Mouse (Mus musculus): ENCODE measurements around the gene Ahnak2. TPM values are rescaled to one million over a fixed set of nuclear protein-coding genes. Genes with fewer than 3 reads are reported as not detected.

Ahnak2 gene
- polyA plus RNA-seq (2012; rRNA removed) (0.06 and 0.10 TPM in 2 replicates), polyA plus RNA-seq (2014; fragmentation: Nextera tagmentation; extraction: Ambion mirVana) (0.13 and 0.14 TPM in 2 replicates)

- no peak for DNase-seq (ENCODE audit: low read depth in 3 of 3, low spot score in 3 of 3)
These were observed at the start of gene Ahnak2 for GRCm38 (mm10) chr12:112801864-112802846. Ahnak2 (minus strand) TSS chr12:112802657.

DNA sequence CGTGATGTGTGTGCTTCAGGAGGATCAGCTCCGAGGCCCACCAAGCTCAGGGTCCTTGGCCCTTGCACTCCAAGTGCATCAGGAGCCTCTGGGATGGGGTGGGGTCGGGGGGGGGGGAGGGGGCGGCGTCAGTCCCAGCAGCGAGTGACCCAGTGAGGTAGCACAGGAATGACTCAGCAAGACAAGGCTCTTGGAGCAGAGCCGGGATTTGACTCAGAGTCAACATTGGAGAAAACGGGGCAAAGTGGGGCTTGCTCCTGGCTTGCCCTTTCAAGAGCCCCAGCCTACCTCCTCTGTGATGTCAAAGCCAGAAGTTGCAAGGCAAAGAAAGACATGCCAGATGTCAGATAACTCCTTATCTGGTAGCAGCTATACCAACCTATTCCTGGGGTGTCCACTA lies 48.7 kb upstream of the Ahnak2 start:
- no peaks in the 10 kb centered on the region for H3K27me3 ChIP-seq (ENCODE audit: control insufficient read depth, insufficient read depth, low read length)
- no peak overlapping the region for H3K4me2 ChIP-seq (ENCODE audit: low read depth)
- TF ChIP-seq CTCF (IDR thresholded peaks at IDR 0.05; ENCODE audit: low read depth) (no peak), EP300 (IDR thresholded peaks at IDR 0.05; ENCODE audit: low read depth) (no peak)
- no peak overlapping the region for H3K4me3 ChIP-seq (ENCODE audit: insufficient read depth in 1 of 2, low read depth in 2 of 2, low read length in 2 of 2)
- 46% methylated on average over 8 of the region's 8 CpGs for WGBS (ENCODE audit: insufficient replicate concordance)
- no peak overlapping the region for H3K9ac ChIP-seq (replicated peaks)
- no peaks in the 10 kb centered on the region for H3K36me3 ChIP-seq (replicated peaks; ENCODE audit: control insufficient read depth, insufficient read depth, low read depth)
- H3K4me1 ChIP-seq (replicated peaks; ENCODE audit: control insufficient read depth in 2 of 2, insufficient read depth in 2 of 2, low read length in 1 of 2) = no peaks in the 10 kb centered on the region
- no peaks in the 10 kb centered on the region for H3K9me3 ChIP-seq (ENCODE audit: control insufficient read depth, low read length)
- ATAC-seq (ENCODE audit: insufficient read depth) (no peak), DNase-seq (ENCODE audit: low read depth in 3 of 3, low spot score in 3 of 3) (no peak)
- no peak overlapping the region for H3K27ac ChIP-seq

More at GRCm38 (mm10) chr12:112801864-112802846, at the start of gene Ahnak2:
- Histone ChIP-seq H3K27ac (no peak within 1 kb of the TSS), H3K27me3 (ENCODE audit: control insufficient read depth, insufficient read depth, low read length) (peaks cover 27% of the 10 kb centered on the region), H3K9ac (replicated peaks) (no peak within 1 kb of the TSS), H3K4me3 (ENCODE audit: insufficient read depth in 1 of 2, low read depth in 2 of 2, low read length in 2 of 2) (peak within 1 kb of the TSS in 1 of 2 experiments; percentile 44; a peak in 2 of 4 replicates), H3K4me2 (ENCODE audit: low read depth) (peak within 1 kb of the TSS; percentile 65), H3K36me3 (replicated peaks; ENCODE audit: control insufficient read depth, insufficient read depth, low read depth) (no peaks in the 10 kb centered on the region), H3K9me3 (ENCODE audit: control insufficient read depth, low read length) (no peaks in the 10 kb centered on the region), H3K4me1 (replicated peaks; ENCODE audit: control insufficient read depth in 2 of 2, insufficient read depth in 2 of 2, low read length in 1 of 2) (no peaks in the 10 kb centered on the region)
- ATAC-seq (ENCODE audit: insufficient read depth) = no peak
- TF ChIP-seq CTCF (IDR thresholded peaks at IDR 0.05; ENCODE audit: low read depth) (no peak), EP300 (IDR thresholded peaks at IDR 0.05; ENCODE audit: low read depth) (no peak)
- whole genome bisulfite sequencing (ENCODE audit: insufficient replicate concordance) = 3% methylated on average over 56 of the region's 69 CpGs

- H3K9ac ChIP-seq (replicated peaks) = no peak overlapping the region
- H3K9me3 ChIP-seq (ENCODE audit: control insufficient read depth, low read length) = no peaks in the 10 kb centered on the region
- H3K4me1 ChIP-seq (replicated peaks; ENCODE audit: control insufficient read depth in 2 of 2, insufficient read depth in 2 of 2, low read length in 1 of 2) = no peaks in the 10 kb centered on the region
- H3K27ac ChIP-seq = no peak overlapping the region
- H3K4me3 ChIP-seq (ENCODE audit: insufficient read depth in 1 of 2, low read depth in 2 of 2, low read length in 2 of 2) = no peak overlapping the region
- TF ChIP-seq EP300 (IDR thresholded peaks at IDR 0.05; ENCODE audit: low read depth) = no peak
- no peak for TF ChIP-seq CTCF (IDR thresholded peaks at IDR 0.05; ENCODE audit: low read depth)
- no peak for DNase-seq (ENCODE audit: low read depth in 3 of 3, low spot score in 3 of 3)
- no peaks in the 10 kb centered on the region for H3K36me3 ChIP-seq (replicated peaks; ENCODE audit: control insufficient read depth, insufficient read depth, low read depth)
- no peak for ATAC-seq (ENCODE audit: insufficient read depth)
- no peak overlapping the region for H3K4me2 ChIP-seq (ENCODE audit: low read depth)
- H3K27me3 ChIP-seq (ENCODE audit: control insufficient read depth, insufficient read depth, low read length) = no peaks in the 10 kb centered on the region
- 76% methylated on average over 9 of the region's 9 CpGs for WGBS (ENCODE audit: insufficient replicate concordance)
These were observed 47.9 kb upstream of the Ahnak2 start for GRCm38 (mm10) chr12:112850344-112850743.

GRCm38 (mm10) chr12:112849235-112850022 lies 47.0 kb upstream of the Ahnak2 start:
- Histone ChIP-seq H3K36me3 (replicated peaks; ENCODE audit: control insufficient read depth, insufficient read depth, low read depth) (no peaks in the 10 kb centered on the region), H3K4me1 (replicated peaks; ENCODE audit: control insufficient read depth in 2 of 2, insufficient read depth in 2 of 2, low read length in 1 of 2) (no peaks in the 10 kb centered on the region), H3K4me3 (ENCODE audit: insufficient read depth in 1 of 2, low read depth in 2 of 2, low read length in 2 of 2) (no peak overlapping the region), H3K9me3 (ENCODE audit: control insufficient read depth, low read length) (no peaks in the 10 kb centered on the region), H3K9ac (replicated peaks) (no peak overlapping the region), H3K4me2 (ENCODE audit: low read depth) (no peak overlapping the region), H3K27ac (no peak overlapping the region), H3K27me3 (ENCODE audit: control insufficient read depth, insufficient read depth, low read length) (no peaks in the 10 kb centered on the region)
- DNase-seq (ENCODE audit: low read depth in 3 of 3, low spot score in 3 of 3) = no peak
- ATAC-seq (ENCODE audit: insufficient read depth) = no peak
- TF ChIP-seq EP300 (IDR thresholded peaks at IDR 0.05; ENCODE audit: low read depth) (no peak), CTCF (IDR thresholded peaks at IDR 0.05; ENCODE audit: low read depth) (peak; percentile 11; the same call in 1 of the 2 replicates)
- WGBS (ENCODE audit: insufficient replicate concordance) = 59% methylated on average over 11 of the region's 11 CpGs

Data from liver, embryonic 14.5 days (tissue).